Mouse (Mus musculus): Measurements from ENCODE around the gene Ndufs8.
A peak's percentile ranks its signal among the peaks of the same experiment; 100 is the strongest.

GRCm38 (mm10) chr19:3923586-3923985 lies 11.0 kb upstream of the Ndufs8 start:
- TF ChIP-seq CTCF (IDR thresholded peaks at IDR 0.05; ENCODE audit: control insufficient read depth, insufficient read depth, insufficient read length) (no peak), FOSL1 (IDR thresholded peaks at IDR 0.05; ENCODE audit: insufficient read depth, low read length, poor library complexity, severe bottlenecking) (no peak), USF1 (IDR thresholded peaks at IDR 0.05; ENCODE audit: low read depth) (peak; percentile 31), MYOD1 (IDR thresholded peaks at IDR 0.05; ENCODE audit: control insufficient read depth, insufficient read length, low read depth) (peak; percentile 99)
